Mouse (Mus musculus): ENCODE data around the gene Arhgap29.

DNA sequence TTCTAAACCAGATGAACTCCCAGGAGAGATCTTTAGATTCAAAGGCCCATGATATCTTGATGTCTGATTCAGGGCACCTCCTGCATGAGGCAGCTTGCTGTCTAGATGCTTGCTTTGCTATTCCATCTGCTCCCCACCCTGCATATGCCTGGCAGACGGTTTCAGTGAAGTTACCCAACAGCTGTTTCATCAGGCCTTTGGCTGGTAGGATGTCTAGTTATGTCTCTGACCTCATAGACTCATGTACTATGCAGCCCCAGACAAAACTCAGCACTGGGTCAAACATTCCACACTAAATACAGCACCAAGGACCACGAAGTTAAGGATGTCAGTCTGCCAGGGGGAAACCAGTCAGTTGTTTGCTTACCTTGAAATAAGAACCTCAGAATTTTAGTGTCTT is 6.4 kb upstream of the Arhgap29 start:
- TF ChIP-seq POLR2A (IDR thresholded peaks at IDR 0.05; ENCODE audit: low read depth, low read length) (no peak), CTCF (IDR thresholded peaks at IDR 0.05; ENCODE audit: extremely low read depth, insufficient read depth, insufficient read length, insufficient replicate concordance) (no peak)

Data from spleen, adult 2 months (tissue).